Mouse (Mus musculus): ENCODE data around the gene Utp15.

GRCm38 (mm10) chr13:98291712-98292111 lies 28.9 kb upstream of the Utp15 start:
- TF ChIP-seq CTCF (IDR thresholded peaks at IDR 0.05) (no peak), EP300 (IDR thresholded peaks at IDR 0.05) (no peak)

All from lung, postnatal 0 days (tissue).